Mouse (Mus musculus) liver, postnatal 0 days (tissue): ENCODE results near the gene A730061H03Rik.

Source experiments
- CTCF ChIP-seq: sonication (generic); IDR thresholded peaks from 2 replicates; pipeline ENCODE4 v1.5.1; 2016; ENCODE audit warnings: antibody characterized with exemption, low read depth
- EP300 ChIP-seq: IDR thresholded peaks from 2 replicates; pipeline ENCODE4 v1.6.1; 2016; ENCODE audit warnings: antibody characterized with exemption, low read depth, mild to moderate bottlenecking

DNA sequence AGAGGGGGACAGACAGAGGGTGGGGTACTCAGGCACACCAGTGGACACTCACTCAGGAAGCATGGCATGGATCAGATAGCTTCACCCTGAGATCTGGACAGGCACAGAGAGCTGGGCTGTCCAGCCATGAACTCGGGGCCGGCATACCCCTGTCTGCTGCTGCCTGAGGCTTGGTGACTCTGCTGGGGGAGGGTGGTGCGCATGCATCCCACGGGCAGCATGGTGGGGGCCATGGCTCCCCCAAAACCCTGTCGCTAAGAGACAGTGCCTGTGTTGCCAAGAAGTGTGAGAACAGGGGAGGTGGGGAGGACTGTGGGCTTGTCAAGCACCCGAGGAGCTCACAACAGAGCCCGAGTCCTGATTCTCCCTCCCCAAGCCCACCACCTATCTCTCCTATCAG lies 49.2 kb downstream of the A730061H03Rik start:
- TF ChIP-seq CTCF = no peak
- TF ChIP-seq EP300 = no peak
